Mouse (Mus musculus) gastrocnemius, postnatal 25 days (tissue): Measurements from ENCODE around the gene Psma4. TPM values are rescaled to one million over a fixed set of nuclear protein-coding genes. Genes with fewer than 3 reads are reported as not detected.

Experiments used
- DNase-seq: peaks from one replicate; pipeline ENCODE4 v3.0.0; 2022
- total RNA-seq, 2 experiments: library from RNA; stranded (reverse); gene quantifications; 1 replicate in 1 of 2; 2 replicates in 1 of 2; pipeline ENCODE4 v1.2.3; 2021

Gene Psma4
- total RNA-seq, 2 experiments from 2014 or later, result 109 to 123 TPM

- no peak for DNase-seq
Measured at GRCm38 (mm10) chr9:54982401-54982800, 31.8 kb downstream of the Psma4 start.

GRCm38 (mm10) chr9:54990362-54990761, 39.8 kb downstream of the Psma4 start:
- DNase-seq, result no peak

DNA sequence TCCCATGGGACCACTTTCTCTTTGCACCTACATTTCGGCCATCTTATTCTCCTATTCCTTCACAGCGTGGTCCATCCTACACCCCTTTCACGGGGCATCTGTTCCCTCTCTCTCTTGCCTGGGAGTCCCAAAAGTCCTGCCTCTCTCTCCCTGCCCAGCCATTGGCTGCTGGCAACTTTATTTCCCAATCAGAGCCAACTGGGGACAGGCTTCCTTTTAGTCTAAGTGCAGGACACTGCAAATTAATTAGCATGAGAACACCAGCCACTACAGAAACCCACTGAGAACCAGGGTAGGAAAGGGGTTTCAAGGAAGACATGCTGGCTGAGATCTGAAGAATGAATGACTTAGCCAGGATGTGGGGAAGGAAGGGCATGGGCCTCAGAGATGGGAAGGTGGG, 43.8 kb downstream of the Psma4 start:
- DNase-seq, result no peak

GRCm38 (mm10) chr9:54995645-54996044, 45.1 kb downstream of the Psma4 start:
- no peak for DNase-seq

GRCm38 (mm10) chr9:55003609-55004008, 53.0 kb downstream of the Psma4 start:
- DNase-seq, result no peak

Other genes with a start within 250 kb of the Psma4 start
- 10 to 100 TPM; 18.0 to 19.1 TPM for gene Wdr61, start 216.3 kb upstream of the Psma4 start, total RNA-seq
- gene Crabp1, start 186.0 kb upstream of the Psma4 start, total RNA-seq, result under 1 TPM in 1 of 2 experiments, not detected in 1; 0.49 TPM
- 10 to 100 TPM; 21.7 to 22.1 TPM for gene Ireb2, start 87.0 kb upstream of the Psma4 start, total RNA-seq
- under 1 TPM; 0.83 to 0.84 TPM for gene Hykk, start 33.5 kb upstream of the Psma4 start, total RNA-seq
- gene AY074887, start 208 bp downstream of the Psma4 start, total RNA-seq, result not detected
- gene Chrna5, start 30.1 kb downstream of the Psma4 start, total RNA-seq, result not detected
- not detected for gene Chrna3, start 75.8 kb downstream of the Psma4 start, total RNA-seq
- gene Chrnb4, start 98.0 kb downstream of the Psma4 start, total RNA-seq, result under 1 TPM in 1 of 2 experiments, not detected in 1; 0.27 TPM
- gene Ube2q2, start 198.1 kb downstream of the Psma4 start, total RNA-seq, result 10 to 100 TPM; 27.2 to 31.4 TPM